Mouse (Mus musculus) frontal cortex, postnatal 10 days (tissue): ENCODE measurements around the gene Zbtb9.
"Not testable (repeated sequence)": the region's sequence is repeated elsewhere in the genome, so short reads cannot be mapped to it uniquely, and the experiment has no call there.

ENCODE experiments used
- DNase-seq, 2 experiments: peaks; one replicate each; pipeline ENCODE4 v3.0.0; 2022; ENCODE audit warnings: low spot score in 2 of 2, mixed read lengths in 1 of 2

Gene Zbtb9

GRCm38 (mm10) chr17:26971247-26971905 is 1.6 kb upstream of the Zbtb9 start:
- peak in 1 of 2 experiments; percentile 13 for DNase-seq

GRCm38 (mm10) chr17:26972107-26972506 is 860 bp upstream of the Zbtb9 start:
- DNase-seq, result no peak

GRCm38 (mm10) chr17:26974547-26974946 is 1.6 kb downstream of the Zbtb9 start:
- DNase-seq, result no peak

- DNase-seq, result no peak
These were observed 2.4 kb downstream of the Zbtb9 start for GRCm38 (mm10) chr17:26975415-26975814.

- DNase-seq, result not testable (repeated sequence)
These were observed 4.4 kb downstream of the Zbtb9 start for GRCm38 (mm10) chr17:26977354-26977753.

GRCm38 (mm10) chr17:26979426-26979825 is 6.5 kb downstream of the Zbtb9 start:
- DNase-seq, result no peak

GRCm38 (mm10) chr17:26981050-26981449 is 8.1 kb downstream of the Zbtb9 start:
- DNase-seq, result no peak

GRCm38 (mm10) chr17:26983382-26983781 is 10.4 kb downstream of the Zbtb9 start:
- no peak for DNase-seq

GRCm38 (mm10) chr17:26985503-26986179 is 12.7 kb downstream of the Zbtb9 start:
- no peak for DNase-seq

- DNase-seq, result no peak
These were observed 17.6 kb downstream of the Zbtb9 start for GRCm38 (mm10) chr17:26990521-26990920.

GRCm38 (mm10) chr17:26994410-26994809 is 21.4 kb downstream of the Zbtb9 start:
- no peak for DNase-seq

GRCm38 (mm10) chr17:26995006-26995405 is 22.0 kb downstream of the Zbtb9 start:
- DNase-seq, result no peak

GRCm38 (mm10) chr17:26995562-26995961 is 22.6 kb downstream of the Zbtb9 start:
- no peak for DNase-seq

GRCm38 (mm10) chr17:26997661-26998060 is 24.7 kb downstream of the Zbtb9 start:
- no peak for DNase-seq

GRCm38 (mm10) chr17:26998283-26998682 is 25.3 kb downstream of the Zbtb9 start:
- DNase-seq, result no peak

GRCm38 (mm10) chr17:26999996-27000395 is 27.0 kb downstream of the Zbtb9 start:
- peak in 1 of 2 experiments; percentile 41 for DNase-seq

- DNase-seq, result no peak
These were observed 28.2 kb downstream of the Zbtb9 start for GRCm38 (mm10) chr17:27001151-27001550.

GRCm38 (mm10) chr17:27001889-27002288 is 28.9 kb downstream of the Zbtb9 start:
- no peak for DNase-seq

GRCm38 (mm10) chr17:27004431-27004830 is 31.5 kb downstream of the Zbtb9 start:
- no peak for DNase-seq

- DNase-seq, result no peak
These were observed 32.0 kb downstream of the Zbtb9 start for GRCm38 (mm10) chr17:27004903-27005485.

GRCm38 (mm10) chr17:27005644-27006043 is 32.7 kb downstream of the Zbtb9 start:
- DNase-seq, result no peak

GRCm38 (mm10) chr17:27008277-27008676 is 35.3 kb downstream of the Zbtb9 start:
- DNase-seq, result no peak

- DNase-seq, result no peak
These were observed 38.2 kb downstream of the Zbtb9 start for GRCm38 (mm10) chr17:27011167-27011566.
